Mouse (Mus musculus): Measurements from ENCODE around the gene Col20a1.

- TF ChIP-seq CTCF (conservative IDR thresholded peaks at IDR 0.05; ENCODE audit: low read length) (no peak), NANOG (IDR thresholded peaks at IDR 0.05; ENCODE audit: borderline replicate concordance, low read length) (no peak)
These were observed 5.2 kb upstream of the Col20a1 start for GRCm38 (mm10) chr2:180981133-180981532.

Data from E14TG2a.4 (cell line).